Mouse (Mus musculus) splenic B cell, adult 2 months (primary cell): Measurements from ENCODE around the gene Gja3.
"Not testable (repeated sequence)": the region's sequence is repeated elsewhere in the genome, so short reads cannot be mapped to it uniquely, and the experiment has no call there.

Source experiments
- DNase-seq: peaks from one replicate; pipeline ENCODE4 v3.0.0-alpha.2; 2011; ENCODE audit warnings: low read depth, low spot score
- H3K27me3 ChIP-seq: 2 replicates; pipeline ENCODE4 v1.6.1; 2012; ENCODE audit warnings: mild to moderate bottlenecking, low read length, moderate library complexity, mixed read lengths; ENCODE audit not compliant: control insufficient read depth, poor library complexity, insufficient read depth, severe bottlenecking
- H3K36me3 ChIP-seq: 2 replicates; pipeline ENCODE4 v1.6.1; 2012; ENCODE audit warnings: mild to moderate bottlenecking, low read length, moderate library complexity, mixed read lengths; ENCODE audit not compliant: control insufficient read depth, poor library complexity, insufficient read depth, severe bottlenecking

The Gja3 gene

GRCm38 (mm10) chr14:57069906-57070305, 12.0 kb upstream of the Gja3 start:
- DNase-seq, result peak; percentile 45
- not testable (repeated sequence) for H3K27me3 ChIP-seq, H3K36me3 ChIP-seq

DNA sequence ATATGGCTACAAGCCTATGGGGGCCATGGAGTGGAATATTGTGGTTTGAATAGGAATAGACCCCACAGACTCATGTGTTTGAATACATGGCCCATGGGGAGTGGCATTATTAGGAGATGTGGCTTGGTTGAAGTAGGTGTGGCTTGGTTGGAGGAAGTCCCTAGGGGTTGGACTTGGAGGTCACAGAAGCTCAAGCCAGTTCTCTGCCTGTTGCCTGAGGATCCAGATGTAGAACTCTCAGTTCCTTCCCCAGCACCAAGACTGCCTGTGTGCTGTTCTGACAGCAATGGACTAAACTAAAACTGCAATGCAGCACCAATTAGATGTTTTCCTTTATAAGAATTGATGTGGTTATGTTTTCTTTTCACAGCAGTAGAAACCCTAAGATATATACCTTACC, 8.2 kb upstream of the Gja3 start:
- Histone ChIP-seq H3K36me3 (no peaks in the 10 kb centered on the region), H3K27me3 (no peaks in the 10 kb centered on the region; the same call in 1 of the 2 replicates)
- DNase-seq, result no peak

- H3K36me3 ChIP-seq, H3K27me3 ChIP-seq: not testable (repeated sequence)
- DNase-seq, result peak; percentile 54
Observed at GRCm38 (mm10) chr14:57060052-57060451, 2.2 kb upstream of the Gja3 start.

- no peaks in the 10 kb centered on the region for H3K36me3 ChIP-seq
- H3K27me3 ChIP-seq, result no peaks in the 10 kb centered on the region; the same call in 1 of the 2 replicates
- no peak for DNase-seq
Observed at GRCm38 (mm10) chr14:57057204-57057562, 717 bp downstream of the Gja3 start.

- no peaks in the 10 kb centered on the region for H3K36me3 ChIP-seq
- H3K27me3 ChIP-seq, result no peaks in the 10 kb centered on the region; the same call in 1 of the 2 replicates
- no peak for DNase-seq
Observed at GRCm38 (mm10) chr14:57052713-57053112, 5.2 kb downstream of the Gja3 start.

- Histone ChIP-seq H3K36me3 (no peaks in the 10 kb centered on the region), H3K27me3 (no peaks in the 10 kb centered on the region)
- no peak for DNase-seq
Observed at GRCm38 (mm10) chr14:57043863-57044262, 14.0 kb downstream of the Gja3 start.

DNA sequence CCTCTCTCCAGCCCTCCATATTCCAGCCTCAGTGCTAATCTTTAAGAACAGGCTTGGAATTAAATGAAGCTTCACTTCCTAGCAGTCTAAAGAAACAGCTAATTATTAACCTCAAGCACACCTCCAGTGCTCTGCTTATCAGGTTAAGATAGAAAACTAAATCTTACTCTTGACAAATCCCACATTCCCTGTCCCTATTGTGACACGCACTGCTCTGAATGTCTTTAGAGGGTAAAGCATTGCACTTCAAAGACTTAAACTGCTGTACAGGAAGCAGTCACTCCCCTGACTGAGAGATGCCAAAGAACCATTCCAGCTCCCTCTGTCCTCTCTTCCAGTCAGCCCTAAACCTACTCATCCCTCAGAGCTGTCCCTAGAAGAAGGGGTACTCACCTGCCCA, 16.5 kb downstream of the Gja3 start:
- Histone ChIP-seq H3K27me3 (no peaks in the 10 kb centered on the region), H3K36me3 (no peaks in the 10 kb centered on the region)
- no peak for DNase-seq

- no peaks in the 10 kb centered on the region for H3K36me3 ChIP-seq
- DNase-seq, result no peak
- no peaks in the 10 kb centered on the region for H3K27me3 ChIP-seq
Observed at GRCm38 (mm10) chr14:57034926-57035498, 22.9 kb downstream of the Gja3 start.

DNA sequence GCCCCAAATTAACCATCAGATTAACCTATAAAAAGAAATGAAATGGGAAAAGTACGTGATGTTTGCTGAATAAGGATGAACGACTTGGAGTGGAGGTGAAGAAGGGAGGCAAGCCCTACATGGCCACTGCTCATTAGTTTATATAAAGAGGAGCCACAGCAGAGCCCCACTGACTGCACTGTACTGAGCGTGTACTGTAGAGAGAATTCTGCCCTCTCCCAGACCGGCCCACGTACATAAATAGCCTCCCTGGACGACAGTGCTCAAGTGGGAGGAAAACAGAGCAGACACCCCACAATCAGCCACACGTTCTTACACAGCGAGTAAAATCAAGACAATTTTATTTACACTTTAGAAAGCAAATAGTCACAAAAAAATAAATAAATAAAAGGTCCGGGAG, 23.8 kb downstream of the Gja3 start:
- Histone ChIP-seq H3K27me3 (no peaks in the 10 kb centered on the region), H3K36me3 (no peaks in the 10 kb centered on the region)
- DNase-seq, result no peak

DNA sequence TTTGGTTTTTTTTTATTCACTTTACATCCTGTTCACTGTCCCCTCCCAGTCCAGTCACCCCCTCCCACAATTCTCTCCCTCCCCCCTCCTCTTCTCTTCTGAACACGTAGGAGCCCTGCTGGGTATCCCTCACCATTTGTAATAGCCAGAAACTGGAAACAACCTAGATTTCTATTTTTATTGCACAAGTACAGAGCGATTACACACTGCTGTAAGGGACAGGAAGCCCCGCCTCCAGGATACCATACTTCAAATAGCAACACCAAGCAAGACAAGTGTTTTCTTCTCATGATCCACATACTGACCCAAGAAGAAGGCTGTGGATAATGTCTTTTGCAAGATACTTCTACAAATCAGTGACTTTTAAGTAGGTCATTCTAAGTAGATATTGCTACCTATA, 25.1 kb downstream of the Gja3 start:
- H3K27me3 ChIP-seq, result no peaks in the 10 kb centered on the region
- no peak for DNase-seq
- H3K36me3 ChIP-seq, result no peaks in the 10 kb centered on the region

- Histone ChIP-seq H3K36me3 (no peaks in the 10 kb centered on the region), H3K27me3 (no peaks in the 10 kb centered on the region)
- DNase-seq, result no peak
Observed at GRCm38 (mm10) chr14:57018436-57018835, 39.5 kb downstream of the Gja3 start.

DNA sequence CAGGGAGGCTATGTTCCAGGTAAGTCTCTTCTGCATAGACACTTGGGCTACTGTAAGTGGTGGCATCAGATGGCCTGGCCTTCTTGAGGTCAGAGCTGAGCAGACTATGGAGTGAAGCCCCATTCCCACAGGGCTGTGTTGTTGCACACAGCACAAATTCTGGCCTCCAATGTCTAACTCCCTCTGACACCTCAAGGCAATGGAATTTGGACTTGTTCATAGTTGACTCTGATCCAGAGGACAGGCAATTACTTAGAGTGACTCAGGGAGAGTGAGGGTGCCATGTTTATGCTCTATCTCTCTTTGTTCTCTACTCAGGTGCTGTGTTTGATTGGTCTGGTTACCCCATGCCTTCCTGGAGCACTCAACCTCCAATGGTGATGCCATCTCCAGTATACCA, 41.1 kb downstream of the Gja3 start:
- H3K36me3 ChIP-seq, DNase-seq: not testable (repeated sequence)

DNA sequence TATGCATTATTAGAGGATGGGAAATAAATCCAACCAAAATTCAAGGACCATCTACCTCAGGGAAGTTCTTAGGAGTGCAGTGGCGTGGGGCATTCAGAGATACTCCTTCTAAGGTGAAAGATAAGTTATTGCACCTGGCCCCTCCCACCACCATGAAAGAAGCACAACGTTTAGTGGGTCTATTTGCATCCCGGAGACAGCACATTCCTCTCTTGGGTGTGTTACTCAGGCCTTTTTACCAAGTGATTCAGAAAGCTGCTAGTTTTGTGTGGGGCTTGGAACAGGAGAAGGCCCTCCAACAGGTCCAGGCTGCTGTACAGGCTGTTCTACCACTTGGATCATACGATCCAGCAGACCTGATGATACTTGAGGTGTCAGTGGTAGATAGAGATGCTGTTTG, 69.3 kb downstream of the Gja3 start:
- Histone ChIP-seq H3K27me3 (no peaks in the 10 kb centered on the region), H3K36me3 (no peaks in the 10 kb centered on the region)
- no peak for DNase-seq

More for the DNA sequence above, 41.1 kb downstream of the Gja3 start:
- not testable (repeated sequence) for H3K27me3 ChIP-seq
